Mouse (Mus musculus) lung, postnatal 0 days (tissue): Measurements from ENCODE around the gene Enox1.

Experiments
- CTCF ChIP-seq: IDR thresholded peaks from 2 replicates; pipeline ENCODE4 v1.5.1; 2016; ENCODE audit warnings: antibody characterized with exemption, mild to moderate bottlenecking
- EP300 ChIP-seq: IDR thresholded peaks from 2 replicates; pipeline ENCODE4 v1.6.1; 2016; ENCODE audit warnings: antibody characterized with exemption, mild to moderate bottlenecking, control low read depth

DNA sequence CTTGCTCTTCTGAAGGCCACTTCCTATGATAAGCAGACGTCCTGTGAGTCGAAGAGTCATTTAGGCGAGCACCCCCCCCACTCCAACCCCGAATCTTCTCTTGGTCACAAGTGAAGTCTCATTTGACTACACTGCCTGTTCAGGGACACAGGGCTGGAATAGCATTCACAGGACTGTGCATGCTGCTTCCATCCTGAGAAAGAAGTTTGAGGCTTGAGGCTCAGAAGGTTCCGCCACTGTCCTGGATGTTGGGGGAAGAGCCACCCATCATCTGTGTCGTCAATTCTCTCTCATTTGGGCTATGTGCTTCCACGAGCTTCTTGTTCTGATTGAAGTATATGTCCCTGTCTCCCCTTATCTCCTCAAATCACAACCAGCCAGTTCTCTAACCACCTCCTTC is 220.2 kb downstream of the Enox1 start:
- TF ChIP-seq CTCF: no peak
- TF ChIP-seq EP300: no peak
